Mouse (Mus musculus): Measurements from ENCODE around the gene Zfp385b. TPM values are rescaled to one million over a fixed set of nuclear protein-coding genes. Genes with fewer than 3 reads are reported as not detected.

The Zfp385b gene
- polyA plus RNA-seq, 1 experiment from 2014 or later, result 2.0 TPM

Other genes with a start within 250 kb of the Zfp385b start
- 36.8 TPM in 2 replicates for gene Cwc22, start 126.7 kb upstream of the Zfp385b start, polyA plus RNA-seq (2014; fragmentation: Nextera tagmentation; extraction: Ambion mirVana)